Mouse (Mus musculus) ES-Bruce4 (cell line): Measurements from ENCODE around the gene Lrrc3c. TPM values are rescaled to one million over a fixed set of nuclear protein-coding genes. Genes with fewer than 3 reads are reported as not detected.
A peak's percentile ranks its signal among the peaks of the same experiment; 100 is the strongest.
"Not testable (repeated sequence)": the region's sequence is repeated elsewhere in the genome, so short reads cannot be mapped to it uniquely, and the experiment has no call there.

Experiments
- H3K27ac ChIP-seq: 2 replicates; pipeline ENCODE4 v1.5.1; 2012; ENCODE audit warnings: low read length, inconsistent platforms; ENCODE audit not compliant: insufficient read depth
- H3K27me3 ChIP-seq: 2 replicates; pipeline ENCODE4 v1.6.1; 2012; ENCODE audit warnings: mild to moderate bottlenecking, low read length, inconsistent platforms; ENCODE audit not compliant: control insufficient read depth, poor library complexity, insufficient read depth, severe bottlenecking
- H3K36me3 ChIP-seq: 2 replicates; pipeline ENCODE4 v1.6.1; 2012; ENCODE audit warnings: inconsistent platforms, mild to moderate bottlenecking, low read length, moderate library complexity; ENCODE audit not compliant: control insufficient read depth, poor library complexity, insufficient read depth, severe bottlenecking
- H3K4me1 ChIP-seq: one replicate; pipeline ENCODE4 v1.8.1; 2011; ENCODE audit warnings: low read length; ENCODE audit not compliant: control insufficient read depth, insufficient read depth
- H3K4me3 ChIP-seq: 2 replicates; pipeline ENCODE4 v1.5.1; 2011; ENCODE audit warnings: low read depth, mild to moderate bottlenecking, low read length
- H3K9ac ChIP-seq: 2 replicates; pipeline ENCODE4 v1.6.1; 2012; ENCODE audit warnings: low read depth, mild to moderate bottlenecking, inconsistent platforms; ENCODE audit not compliant: poor library complexity, severe bottlenecking
- H3K9me3 ChIP-seq: replicated peaks from 2 replicates; pipeline ENCODE4 v1.6.1; 2012; ENCODE audit warnings: mild to moderate bottlenecking, low read length, inconsistent platforms; ENCODE audit not compliant: control insufficient read depth, poor library complexity, insufficient read depth, severe bottlenecking
- CTCF ChIP-seq: IDR thresholded peaks from one replicate; pipeline ENCODE4 v1.8.1; 2011; ENCODE audit warnings: low read depth, low read length
- EP300 ChIP-seq: IDR thresholded peaks from 2 replicates; pipeline ENCODE4 v1.6.1; 2011; ENCODE audit warnings: low read depth, low read length; ENCODE audit not compliant: insufficient read depth
- POLR2A ChIP-seq: IDR thresholded peaks from one replicate; pipeline ENCODE4 v1.8.1; 2011; ENCODE audit warnings: low read length; ENCODE audit not compliant: insufficient read depth
- polyA plus RNA-seq: library from polyadenylated mRNA; stranded (reverse); fragments of >200 nt; gene quantifications from 2 replicates; pipeline ENCODE4 v1.2.4, GENCODE M21; 2011; ENCODE audit warnings: low read depth; ENCODE audit not compliant: missing spikeins, insufficient read depth, insufficient read length

Gene Lrrc3c
- polyA plus RNA-seq, 1 experiment, result not detected

GRCm38 (mm10) chr11:98628706-98629105 is 30.6 kb downstream of the Lrrc3c start:
- Histone ChIP-seq H3K27ac (no peak overlapping the region), H3K9me3 (0 out of 2 replicates have a peak, but pooled peaks cover 3% of the 10 kb centered on the region), H3K4me1 (no peaks in the 10 kb centered on the region), H3K27me3 (no peaks in the 10 kb centered on the region), H3K36me3 (no peaks in the 10 kb centered on the region), H3K4me3 (no peak overlapping the region), H3K9ac (no peak overlapping the region)
- TF ChIP-seq CTCF (no peak), POLR2A (no peak), EP300 (no peak)

- TF ChIP-seq POLR2A, result no peak
- TF ChIP-seq EP300, result no peak
- no peak for TF ChIP-seq CTCF
- no peaks in the 10 kb centered on the region for H3K9me3 ChIP-seq
- H3K27ac ChIP-seq, result no peak overlapping the region
- H3K36me3 ChIP-seq, result no peaks in the 10 kb centered on the region
- H3K27me3 ChIP-seq, result no peaks in the 10 kb centered on the region
- H3K4me1 ChIP-seq, result peaks cover 2% of the 10 kb centered on the region
- no peak overlapping the region for H3K4me3 ChIP-seq
- H3K9ac ChIP-seq, result no peak overlapping the region
Observed at GRCm38 (mm10) chr11:98630646-98631045, 32.6 kb downstream of the Lrrc3c start.

DNA sequence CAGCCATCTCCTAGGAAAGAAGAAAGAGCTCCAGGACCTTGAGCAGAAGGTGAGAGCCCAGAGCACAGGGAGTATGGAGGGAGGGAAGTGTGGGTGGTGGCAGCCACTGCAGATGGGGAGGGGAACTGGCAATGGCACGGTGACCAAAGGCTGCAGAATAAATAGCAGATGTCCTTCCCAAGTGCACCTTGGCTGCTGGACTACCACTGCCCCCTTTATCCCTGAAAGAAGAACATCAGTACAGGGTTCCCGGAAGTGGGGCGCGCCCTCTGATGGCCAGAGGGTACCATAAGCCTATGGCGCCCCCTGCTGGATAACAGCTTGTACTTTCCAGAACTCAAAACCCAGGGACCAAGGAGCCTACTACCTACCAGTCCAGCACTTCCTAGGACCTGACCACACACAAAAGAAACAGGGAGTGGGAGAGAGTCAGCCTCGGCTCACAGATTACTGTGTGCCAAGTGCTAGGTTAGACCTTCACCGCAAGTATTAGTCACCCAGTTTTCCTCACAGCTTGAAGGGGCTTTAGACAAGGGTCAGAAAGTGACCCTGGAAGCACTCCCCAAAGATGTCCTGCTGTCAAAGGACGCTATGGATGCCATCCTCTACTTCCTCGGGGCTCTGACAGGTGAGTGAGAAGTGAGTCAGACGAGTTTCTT is 37.4 kb downstream of the Lrrc3c start:
- not testable (repeated sequence) for H3K4me3 ChIP-seq, H3K27me3 ChIP-seq

DNA sequence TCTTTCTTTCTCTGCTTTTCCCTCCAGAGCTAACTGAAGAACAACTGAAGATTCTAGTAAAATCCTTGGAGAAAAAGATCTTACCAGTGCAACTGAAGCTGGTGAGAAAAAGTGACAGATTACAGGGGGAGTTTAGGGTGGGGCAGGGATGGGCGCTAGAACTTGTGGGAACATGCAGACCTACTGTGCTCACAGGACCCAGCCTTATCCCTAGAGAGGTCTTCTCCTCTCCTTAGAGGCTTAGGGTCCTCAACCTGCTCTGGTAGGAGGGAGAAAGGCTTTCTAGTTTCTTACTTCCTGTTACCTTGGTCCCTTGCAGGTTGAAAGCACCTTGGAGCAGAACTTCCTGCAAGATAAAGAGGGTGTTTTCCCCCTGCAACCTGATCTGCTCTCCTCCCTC is 39.4 kb downstream of the Lrrc3c start:
- no peak overlapping the region for H3K9ac ChIP-seq
- peaks cover 2% of the 10 kb centered on the region for H3K4me1 ChIP-seq
- TF ChIP-seq POLR2A (no peak), CTCF (no peak), EP300 (no peak)
- H3K9me3 ChIP-seq, result no peaks in the 10 kb centered on the region; the same call in 1 of the 2 replicates
- no peak overlapping the region for H3K27ac ChIP-seq
- H3K27me3 ChIP-seq, result no peaks in the 10 kb centered on the region
- H3K4me3 ChIP-seq, result no peak overlapping the region
- no peaks in the 10 kb centered on the region for H3K36me3 ChIP-seq

More for the DNA sequence above, 37.4 kb downstream of the Lrrc3c start:
- not testable (repeated sequence) for H3K36me3 ChIP-seq, H3K9ac ChIP-seq, H3K9me3 ChIP-seq, H3K4me1 ChIP-seq, H3K27ac ChIP-seq
- TF ChIP-seq CTCF, result peak; percentile 41

- TF ChIP-seq CTCF, result no peak
- TF ChIP-seq EP300, result no peak
- no peak for TF ChIP-seq POLR2A
- H3K9ac ChIP-seq, result no peak overlapping the region
- peaks cover 2% of the 10 kb centered on the region for H3K4me1 ChIP-seq
- H3K27ac ChIP-seq, result no peak overlapping the region
- peaks cover 5% of the 10 kb centered on the region; the same call in 1 of the 2 replicates for H3K9me3 ChIP-seq
- no peaks in the 10 kb centered on the region for H3K27me3 ChIP-seq
- H3K4me3 ChIP-seq, result no peak overlapping the region
- H3K36me3 ChIP-seq, result no peaks in the 10 kb centered on the region
Observed at GRCm38 (mm10) chr11:98640091-98640490, 42.0 kb downstream of the Lrrc3c start.

- Histone ChIP-seq H3K4me1 (no peaks in the 10 kb centered on the region), H3K9ac (no peak overlapping the region), H3K36me3 (no peaks in the 10 kb centered on the region), H3K27me3 (peaks cover 2% of the 10 kb centered on the region), H3K27ac (no peak overlapping the region), H3K9me3 (peaks cover 10% of the 10 kb centered on the region; the same call in 1 of the 2 replicates), H3K4me3 (no peak overlapping the region)
- no peak for TF ChIP-seq CTCF
- no peak for TF ChIP-seq EP300
- TF ChIP-seq POLR2A, result no peak
Observed at GRCm38 (mm10) chr11:98644757-98645156, 46.7 kb downstream of the Lrrc3c start.
